Mouse (Mus musculus): ENCODE results near the gene Sgsh.

DNA sequence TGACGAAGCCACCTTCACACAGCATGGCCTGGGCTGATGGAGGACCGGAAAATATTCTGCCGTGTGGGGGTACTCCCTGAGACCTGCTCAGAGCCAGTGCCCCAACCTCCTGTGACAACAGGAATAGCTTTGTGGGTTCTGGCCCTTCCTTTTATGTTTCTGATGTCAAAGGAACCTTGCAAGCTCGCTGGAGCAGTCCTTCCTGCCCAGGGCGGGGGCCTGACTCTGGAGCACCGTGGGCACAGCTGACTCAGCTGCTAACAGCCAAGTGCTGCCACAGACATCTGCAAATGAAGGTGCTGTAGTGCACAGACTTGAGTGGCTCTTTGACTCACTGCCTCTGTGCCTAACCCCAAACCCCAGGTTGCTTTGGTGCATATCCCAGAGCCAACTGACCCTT lies 10.5 kb downstream of the Sgsh start:
- TF ChIP-seq GATA1 (IDR thresholded peaks at IDR 0.05; ENCODE audit: borderline replicate concordance, low read length) = no peak
- TF ChIP-seq FLI1 (IDR thresholded peaks at IDR 0.05; ENCODE audit: low read length) = no peak
